Mouse (Mus musculus) CD8-positive naive resting alpha-beta T cell, adult 2 months (primary cell): ENCODE data around the gene Dgcr6.

Source experiments
- DNase-seq, 2 experiments: peaks; one replicate each; pipeline ENCODE4 v3.0.0; 2022; ENCODE audit warnings: low read depth in 2 of 2, low spot score in 2 of 2

The Dgcr6 gene

DNA sequence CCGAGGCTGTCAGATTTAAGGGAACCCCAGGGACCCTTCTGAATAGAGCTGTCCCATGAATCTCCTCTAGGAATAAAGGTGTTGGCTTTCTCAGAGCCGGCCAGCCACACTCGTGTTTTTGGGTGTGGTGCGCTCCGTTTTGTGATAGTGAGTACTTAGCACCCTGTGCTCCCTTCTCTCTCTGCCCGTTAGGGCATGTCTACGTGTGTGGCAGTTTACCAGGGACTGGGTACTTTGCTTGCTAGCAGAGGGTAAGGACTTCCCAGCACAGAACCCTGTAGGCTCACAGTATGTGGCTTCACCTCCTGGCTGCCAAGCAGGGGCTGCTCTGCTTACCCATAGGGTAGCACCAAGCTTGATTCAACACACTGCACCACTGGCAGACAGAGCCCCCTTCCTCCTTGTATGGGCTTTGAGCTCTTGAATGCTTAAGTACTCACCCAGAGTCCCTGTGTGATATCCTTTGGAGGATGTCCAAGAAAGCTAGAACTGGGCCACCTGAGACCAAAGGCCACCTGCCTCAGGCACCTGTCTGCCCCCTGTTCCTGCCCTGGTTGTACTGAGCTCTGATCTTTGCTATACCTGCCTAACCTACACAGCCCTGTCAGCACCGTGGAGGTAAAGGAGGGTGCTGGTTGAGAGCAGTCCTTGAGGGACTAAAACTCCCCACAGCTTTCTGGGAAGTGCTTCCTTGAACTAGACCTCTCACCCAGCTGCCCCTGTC lies 16.2 kb downstream of the Dgcr6 start:
- DNase-seq: no peak

DNA sequence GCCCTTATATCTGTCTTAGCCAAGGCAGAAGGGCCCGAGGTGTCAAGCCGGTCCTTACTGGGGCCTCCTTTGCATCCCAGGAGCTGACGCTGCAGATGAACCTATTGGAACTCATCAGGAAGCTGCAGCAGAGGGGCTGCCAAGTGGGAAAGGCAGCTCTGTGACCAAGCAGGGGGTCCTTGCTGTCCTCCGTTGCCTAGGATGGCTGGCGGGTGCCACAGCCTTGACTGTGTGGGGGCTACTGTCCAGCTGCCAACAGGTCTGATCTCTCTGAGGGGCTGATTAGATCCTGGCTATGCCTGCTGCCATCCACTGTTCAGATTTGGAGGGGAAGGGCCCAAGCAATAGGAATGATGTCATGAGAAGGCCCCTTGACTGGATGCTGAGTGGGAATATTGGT lies 18.1 kb downstream of the Dgcr6 start:
- DNase-seq: no peak

- DNase-seq: no peak
Measured at GRCm38 (mm10) chr16:18072089-18072488, 19.4 kb downstream of the Dgcr6 start.

- no peak for DNase-seq
Measured at GRCm38 (mm10) chr16:18073259-18073962, 20.8 kb downstream of the Dgcr6 start.

- DNase-seq: no peak
Measured at GRCm38 (mm10) chr16:18074611-18075010, 22.0 kb downstream of the Dgcr6 start.

- no peak for DNase-seq
Measured at GRCm38 (mm10) chr16:18075201-18075600, 22.5 kb downstream of the Dgcr6 start.

GRCm38 (mm10) chr16:18078314-18079015 lies 25.8 kb downstream of the Dgcr6 start:
- DNase-seq: no peak

DNA sequence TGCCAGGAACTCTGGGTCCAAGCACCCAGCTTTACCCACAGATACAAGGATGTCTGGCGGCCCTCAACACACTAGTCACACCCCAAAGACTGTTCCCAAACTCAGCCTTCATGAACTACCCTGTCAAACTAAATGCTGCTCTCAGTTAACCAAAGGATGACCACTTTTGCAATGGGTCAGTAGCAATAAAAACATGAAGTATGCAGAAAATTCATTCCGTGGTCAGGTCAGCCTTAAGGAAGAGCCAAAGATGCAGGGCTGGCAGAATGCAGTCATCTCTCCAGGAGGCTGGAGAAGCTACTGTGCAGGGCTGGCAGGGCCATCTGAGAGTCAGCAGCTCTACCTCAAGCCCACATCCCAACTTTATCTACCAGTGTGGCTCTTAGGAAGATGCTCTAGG lies 26.6 kb downstream of the Dgcr6 start:
- DNase-seq: no peak

DNA sequence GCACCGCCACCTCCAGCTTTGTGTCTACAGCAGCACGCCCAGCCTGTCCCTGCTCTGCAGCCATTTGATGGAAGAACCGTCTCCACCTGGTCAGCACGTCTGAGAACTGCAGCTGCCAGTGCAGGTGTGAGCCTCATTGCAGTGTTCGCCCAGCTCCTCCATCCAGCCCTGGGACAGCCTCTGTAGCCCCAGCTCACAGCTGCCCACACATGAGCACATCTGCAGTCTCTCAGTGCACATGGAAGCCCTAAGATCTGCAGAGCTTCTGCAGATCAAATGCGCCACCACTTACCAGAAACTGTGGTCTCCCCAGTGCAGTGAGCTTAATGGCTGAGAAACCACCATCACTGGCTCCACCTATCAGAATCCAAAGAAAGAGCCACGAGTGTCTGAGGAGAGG lies 27.5 kb downstream of the Dgcr6 start:
- no peak for DNase-seq

GRCm38 (mm10) chr16:18081149-18081827 lies 28.6 kb downstream of the Dgcr6 start:
- no peak for DNase-seq

DNA sequence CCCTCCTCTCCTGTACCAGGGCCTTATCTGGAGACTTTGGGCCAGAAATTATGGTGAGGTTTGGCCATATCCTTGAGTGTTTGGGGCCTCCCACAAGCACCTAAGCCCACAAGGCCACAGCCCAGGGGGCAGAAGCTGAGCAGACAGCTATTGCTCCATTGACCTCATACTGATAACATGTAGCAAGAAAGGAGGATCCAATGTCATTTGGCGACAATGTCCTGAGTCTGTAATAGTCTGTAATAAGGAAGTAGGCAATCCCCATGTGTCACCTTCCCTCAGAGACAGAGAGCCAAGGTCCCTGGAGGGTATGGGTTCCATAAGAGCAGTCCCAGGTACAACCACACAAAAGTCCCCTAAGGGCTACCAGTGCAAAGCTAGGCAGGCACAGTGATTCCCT lies 29.6 kb downstream of the Dgcr6 start:
- no peak for DNase-seq

DNA sequence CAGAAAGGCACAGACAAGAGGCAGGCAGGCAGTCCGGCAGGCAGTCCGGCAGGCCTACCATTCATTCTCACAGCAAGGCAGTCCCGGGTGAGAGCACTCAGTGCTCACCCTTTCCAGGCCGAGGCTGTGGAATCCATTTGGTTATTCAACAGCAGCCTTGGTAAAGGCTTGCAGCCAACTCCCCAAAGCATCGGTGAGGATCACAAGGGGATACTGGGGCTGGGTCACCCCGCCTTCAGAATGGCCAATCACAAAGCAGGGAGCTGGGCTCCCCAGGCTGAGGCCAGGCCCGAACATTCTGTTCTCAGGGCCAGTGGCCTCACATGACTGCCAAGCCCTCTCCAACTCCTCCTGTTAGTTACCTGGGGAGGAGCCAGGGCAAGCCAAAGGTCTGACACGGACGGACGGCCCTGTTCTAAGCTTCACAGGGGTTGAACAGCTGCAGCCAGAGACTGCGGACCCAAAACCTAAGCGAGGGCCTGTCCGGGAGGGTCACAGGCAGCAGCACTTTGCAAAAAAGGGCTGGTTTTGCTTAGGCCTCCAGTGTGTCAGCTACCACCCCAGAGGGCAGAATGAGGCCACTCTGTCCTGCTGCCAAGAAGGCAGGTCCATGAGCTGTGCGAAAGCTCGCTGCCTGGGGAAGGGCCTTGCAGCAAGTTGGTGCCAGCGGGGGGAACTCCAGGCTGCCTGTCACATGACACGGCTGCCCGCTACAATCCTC lies 30.7 kb downstream of the Dgcr6 start:
- no peak for DNase-seq

- DNase-seq: no peak
Measured at GRCm38 (mm10) chr16:18084262-18084661, 31.6 kb downstream of the Dgcr6 start.

DNA sequence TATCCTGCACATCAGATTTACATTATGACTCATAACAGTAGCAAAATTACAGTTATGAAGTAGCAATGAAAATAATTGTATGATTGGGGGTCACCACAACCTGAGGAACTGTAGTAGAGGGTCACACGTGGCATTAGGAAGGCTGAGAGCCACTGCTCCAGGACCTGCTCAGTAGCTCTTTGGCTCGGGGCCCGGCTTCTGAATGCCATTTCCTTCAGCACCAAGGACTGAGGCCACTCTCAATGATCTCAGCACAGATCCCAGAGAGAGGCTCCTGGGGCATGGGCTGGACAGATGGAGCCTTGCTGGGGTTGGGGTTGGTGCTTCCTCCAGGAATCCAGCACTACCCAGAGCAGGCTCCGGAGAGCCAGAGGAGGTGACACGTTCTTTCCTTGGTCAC lies 34.4 kb downstream of the Dgcr6 start:
- no peak for DNase-seq

GRCm38 (mm10) chr16:18096348-18096747 lies 43.7 kb downstream of the Dgcr6 start:
- no peak for DNase-seq

DNA sequence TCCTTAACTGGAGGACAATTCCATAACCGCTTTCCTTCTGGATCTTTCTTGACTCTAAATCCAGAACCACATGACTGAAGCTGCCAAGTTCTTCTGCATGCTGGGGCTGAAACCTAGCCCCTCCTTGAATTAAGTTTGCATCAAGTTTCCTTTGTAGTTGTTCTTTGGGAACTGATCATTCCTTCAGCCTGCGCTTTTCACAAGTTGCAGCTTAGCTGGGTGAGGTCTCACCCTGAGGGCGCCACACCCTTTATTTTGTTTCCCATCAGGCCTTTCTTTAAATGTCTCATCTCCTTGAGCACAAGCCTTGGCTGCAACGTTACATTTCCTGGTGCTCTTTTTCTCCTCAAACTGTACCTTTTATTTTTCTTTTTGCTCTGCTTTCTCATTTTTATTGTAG lies 50.2 kb downstream of the Dgcr6 start:
- DNase-seq: no peak

- no peak for DNase-seq
Measured at GRCm38 (mm10) chr16:18103366-18103765, 50.7 kb downstream of the Dgcr6 start.

DNA sequence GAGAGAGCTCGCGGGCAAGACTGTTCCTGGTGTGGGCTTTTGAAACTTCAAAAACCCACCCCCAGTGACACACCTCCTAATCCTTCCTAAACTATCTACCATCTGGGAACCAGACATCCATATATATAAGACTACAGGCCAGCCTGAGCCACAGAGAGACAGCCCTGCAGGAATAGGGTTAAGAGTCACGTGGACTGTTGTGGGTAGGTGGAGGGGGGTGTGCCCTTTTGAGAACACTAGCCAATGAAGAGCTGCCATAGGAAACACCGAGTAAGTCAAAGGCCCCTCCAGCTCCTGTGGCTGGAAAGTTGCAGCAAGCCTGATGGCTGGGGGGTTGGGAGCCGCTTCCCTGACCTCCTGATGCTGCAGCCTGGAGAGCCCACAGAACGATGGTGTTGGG lies 51.1 kb downstream of the Dgcr6 start:
- DNase-seq: no peak

- no peak for DNase-seq
Measured at GRCm38 (mm10) chr16:18108221-18108966, 55.7 kb downstream of the Dgcr6 start.

GRCm38 (mm10) chr16:18111042-18111441 lies 58.4 kb downstream of the Dgcr6 start:
- no peak for DNase-seq
